Mouse (Mus musculus): ENCODE results near the gene Ppfia4.

The Ppfia4 gene

GRCm38 (mm10) chr1:134332770-134333271, at the start of gene Ppfia4:
Gene Ppfia4 (minus strand): TSS chr1:134332928.
- peak; percentile 33 for DNase-seq (ENCODE audit: low spot score)

DNA sequence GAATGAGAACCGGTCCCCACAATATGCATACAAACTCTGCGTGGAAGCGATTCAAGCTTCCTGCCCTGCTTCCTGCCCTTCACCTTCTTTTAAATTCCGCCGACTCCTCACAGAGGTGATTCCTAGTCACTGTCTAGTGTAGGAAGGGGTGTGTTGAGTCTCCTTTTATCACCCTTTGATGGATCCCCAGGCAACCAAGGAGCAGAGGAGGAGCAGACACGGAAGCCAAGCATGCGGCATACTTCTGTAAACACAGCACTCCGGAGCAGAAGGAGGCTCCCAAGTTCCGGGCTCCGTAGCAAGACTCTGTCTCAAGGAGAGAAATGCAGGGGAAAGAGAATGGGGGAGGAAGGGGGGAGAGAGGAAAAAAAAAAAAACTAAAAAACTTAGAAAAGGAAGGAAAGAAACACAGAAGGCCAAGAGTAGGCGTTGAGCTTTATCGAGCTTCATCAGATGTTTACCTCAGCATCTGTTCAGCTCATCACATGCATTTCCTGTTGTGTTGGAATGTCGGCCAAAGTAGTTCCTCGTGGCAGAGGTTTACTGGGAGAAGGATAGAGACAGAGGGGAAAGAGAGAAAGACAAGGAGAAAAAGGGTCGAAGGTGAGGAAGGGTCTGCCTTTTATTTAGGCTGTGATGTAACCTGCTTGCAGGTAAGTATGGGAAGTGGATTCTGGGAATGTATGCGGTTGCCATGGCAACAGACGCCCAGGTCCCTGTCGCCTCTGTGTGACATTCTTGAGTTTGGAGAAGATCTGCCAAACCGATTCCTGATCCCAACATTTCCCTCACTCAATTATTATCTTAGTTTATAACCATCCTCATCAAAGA, 49.3 kb upstream of the Ppfia4 start:
- no peak for DNase-seq (ENCODE audit: low spot score)

- no peak for DNase-seq (ENCODE audit: low spot score)
These were observed 48.3 kb upstream of the Ppfia4 start for GRCm38 (mm10) chr1:134381051-134381450.

- no peak for DNase-seq (ENCODE audit: low spot score)
These were observed 41.4 kb upstream of the Ppfia4 start for GRCm38 (mm10) chr1:134374124-134374523.

DNA sequence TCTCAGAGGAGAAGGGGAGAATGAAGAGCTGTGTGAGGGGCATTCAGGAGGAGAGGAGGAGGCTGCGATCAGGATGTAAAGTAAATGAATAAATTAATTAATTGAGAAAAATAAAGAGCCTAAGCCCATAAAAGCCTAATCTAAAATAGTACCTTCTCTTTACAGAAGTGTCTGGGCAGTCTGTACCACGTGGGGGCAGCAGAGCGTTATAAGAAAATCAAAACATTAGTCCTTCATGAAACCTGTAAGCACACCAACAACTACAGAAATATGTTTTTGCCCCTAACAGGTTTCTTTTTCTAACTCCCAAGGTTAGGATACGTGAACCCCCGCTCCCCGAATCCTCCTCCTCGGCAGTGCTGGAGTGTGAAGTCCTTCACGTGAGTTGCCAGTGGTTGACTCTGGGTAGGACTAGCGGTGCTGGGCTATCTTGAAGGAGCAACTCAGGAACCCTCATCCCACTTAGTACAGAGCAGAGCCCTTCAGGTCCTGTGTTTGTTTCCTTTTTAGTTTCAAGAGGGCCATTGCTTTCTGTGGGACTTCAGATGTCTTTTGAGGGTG, 36.1 kb upstream of the Ppfia4 start:
- no peak for DNase-seq (ENCODE audit: low spot score)

GRCm38 (mm10) chr1:134365491-134365890, 32.8 kb upstream of the Ppfia4 start:
- no peak for DNase-seq (ENCODE audit: low spot score)

DNA sequence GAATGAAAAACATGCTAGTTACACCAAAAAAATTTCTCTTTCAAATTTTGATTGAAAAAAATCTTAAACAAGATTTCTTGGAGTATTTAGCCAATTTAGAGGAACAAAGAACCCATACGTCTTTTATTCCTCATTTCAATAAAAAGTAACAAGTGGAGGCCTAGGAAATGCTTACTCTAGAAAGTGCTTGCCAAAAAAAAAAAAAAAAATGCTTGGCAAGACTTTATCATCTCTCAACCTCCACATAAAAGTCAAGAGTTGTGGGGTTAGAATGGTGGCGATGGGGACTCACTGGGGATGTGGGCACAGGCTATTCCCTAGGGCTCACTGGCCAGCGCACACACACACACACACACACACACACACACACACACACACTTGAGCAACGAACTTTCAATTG, 30.5 kb upstream of the Ppfia4 start:
- no peak for DNase-seq (ENCODE audit: low spot score)

- peak; percentile 95 for DNase-seq (ENCODE audit: low spot score)
These were observed 29.1 kb upstream of the Ppfia4 start, which contains the start of gene Tmem183a for GRCm38 (mm10) chr1:134361857-134362212. Gene Tmem183a (minus strand): TSS chr1:134361979.

DNA sequence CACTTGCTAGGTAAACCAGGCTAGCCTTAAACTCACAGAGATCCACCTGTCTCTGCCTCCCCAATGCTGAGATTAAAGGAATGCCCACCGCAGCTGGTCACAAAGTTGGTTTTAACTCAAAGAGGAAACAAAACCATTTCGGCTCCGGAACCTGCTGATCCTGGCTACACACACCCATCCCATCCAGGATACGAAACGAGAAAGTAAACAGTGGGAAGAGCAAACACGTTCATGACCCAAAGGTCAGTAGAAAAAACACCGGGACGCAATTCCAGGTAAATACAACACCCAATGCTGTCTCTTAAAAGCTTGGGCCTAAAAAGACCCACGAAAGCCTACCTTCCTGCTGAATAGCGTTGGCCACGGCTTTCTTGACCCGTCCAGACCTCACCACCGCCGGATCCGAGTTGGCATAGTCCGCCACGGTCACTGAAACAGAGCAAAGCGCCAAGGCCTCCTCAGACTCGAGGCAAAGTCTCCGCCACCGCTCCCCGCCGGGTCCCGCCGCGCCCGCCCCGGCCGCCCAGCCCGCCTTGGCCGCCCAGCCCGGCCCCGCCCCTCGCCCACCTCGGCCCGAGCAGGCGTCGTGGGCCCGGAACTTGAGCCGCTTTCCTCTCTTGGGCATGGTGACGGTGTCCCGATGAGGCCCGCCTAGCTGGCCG, 28.6 kb upstream of the Ppfia4 start:
- DNase-seq (ENCODE audit: low spot score), result no peak

- DNase-seq (ENCODE audit: low spot score), result no peak
These were observed 27.9 kb upstream of the Ppfia4 start for GRCm38 (mm10) chr1:134360656-134361055.

DNA sequence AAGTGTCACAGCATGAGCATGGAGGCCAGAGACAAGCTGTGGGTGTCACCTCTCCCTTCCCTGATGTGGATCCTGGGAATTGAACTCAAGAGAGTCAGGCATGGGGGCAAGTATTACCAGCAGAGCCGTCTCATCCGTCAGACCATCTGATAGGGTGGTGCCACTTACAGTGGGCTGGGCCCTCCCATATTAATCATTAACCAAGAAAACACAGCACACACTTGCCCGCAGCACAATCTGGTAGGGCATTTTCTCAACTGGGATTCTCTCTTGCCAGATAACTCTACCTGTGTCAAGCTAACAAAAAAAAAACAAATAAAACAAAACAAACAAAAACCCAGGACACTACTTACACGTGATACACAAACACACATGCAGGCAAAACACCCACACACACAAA, 24.7 kb upstream of the Ppfia4 start:
- no peak for DNase-seq (ENCODE audit: low spot score)

DNA sequence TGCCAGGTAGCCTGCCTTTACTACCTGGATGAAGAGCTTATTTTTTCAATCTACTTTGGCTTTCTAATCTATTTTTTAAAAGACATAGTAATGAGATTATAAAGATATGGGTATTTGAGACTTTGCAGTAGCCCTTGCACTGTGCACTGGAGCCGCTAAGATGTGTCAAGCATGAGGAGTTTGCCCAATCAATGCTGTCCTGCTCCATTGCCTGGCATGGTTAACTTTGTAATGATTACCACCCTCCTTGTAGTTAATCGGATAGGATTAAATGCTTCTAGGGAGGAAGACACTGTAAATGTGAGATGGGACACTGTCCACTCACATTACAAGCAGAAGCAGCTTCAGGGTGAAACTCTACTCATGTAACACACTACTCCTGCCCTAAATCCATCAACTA, 20.6 kb upstream of the Ppfia4 start:
- DNase-seq (ENCODE audit: low spot score), result no peak

DNA sequence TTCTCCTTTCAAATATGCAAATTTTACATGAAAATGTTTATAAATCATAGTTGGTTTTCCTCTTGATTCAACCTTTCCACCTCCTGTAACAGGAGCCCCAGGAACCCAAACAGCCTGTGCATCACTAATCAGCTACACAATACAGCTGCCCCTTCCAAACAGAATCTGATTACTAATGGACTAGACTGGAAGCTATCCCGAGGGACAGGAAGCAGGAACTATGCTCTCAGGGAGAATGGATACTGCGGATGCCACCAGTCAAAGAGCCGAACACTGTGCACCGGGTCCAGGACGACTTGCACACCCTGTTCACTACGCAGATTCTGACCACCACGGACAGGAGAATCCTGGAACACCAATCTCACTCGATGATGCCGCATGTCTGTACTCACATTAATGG, 15.1 kb upstream of the Ppfia4 start:
- DNase-seq (ENCODE audit: low spot score), result no peak

GRCm38 (mm10) chr1:134345075-134345474, 12.3 kb upstream of the Ppfia4 start:
- no peak for DNase-seq (ENCODE audit: low spot score)

DNA sequence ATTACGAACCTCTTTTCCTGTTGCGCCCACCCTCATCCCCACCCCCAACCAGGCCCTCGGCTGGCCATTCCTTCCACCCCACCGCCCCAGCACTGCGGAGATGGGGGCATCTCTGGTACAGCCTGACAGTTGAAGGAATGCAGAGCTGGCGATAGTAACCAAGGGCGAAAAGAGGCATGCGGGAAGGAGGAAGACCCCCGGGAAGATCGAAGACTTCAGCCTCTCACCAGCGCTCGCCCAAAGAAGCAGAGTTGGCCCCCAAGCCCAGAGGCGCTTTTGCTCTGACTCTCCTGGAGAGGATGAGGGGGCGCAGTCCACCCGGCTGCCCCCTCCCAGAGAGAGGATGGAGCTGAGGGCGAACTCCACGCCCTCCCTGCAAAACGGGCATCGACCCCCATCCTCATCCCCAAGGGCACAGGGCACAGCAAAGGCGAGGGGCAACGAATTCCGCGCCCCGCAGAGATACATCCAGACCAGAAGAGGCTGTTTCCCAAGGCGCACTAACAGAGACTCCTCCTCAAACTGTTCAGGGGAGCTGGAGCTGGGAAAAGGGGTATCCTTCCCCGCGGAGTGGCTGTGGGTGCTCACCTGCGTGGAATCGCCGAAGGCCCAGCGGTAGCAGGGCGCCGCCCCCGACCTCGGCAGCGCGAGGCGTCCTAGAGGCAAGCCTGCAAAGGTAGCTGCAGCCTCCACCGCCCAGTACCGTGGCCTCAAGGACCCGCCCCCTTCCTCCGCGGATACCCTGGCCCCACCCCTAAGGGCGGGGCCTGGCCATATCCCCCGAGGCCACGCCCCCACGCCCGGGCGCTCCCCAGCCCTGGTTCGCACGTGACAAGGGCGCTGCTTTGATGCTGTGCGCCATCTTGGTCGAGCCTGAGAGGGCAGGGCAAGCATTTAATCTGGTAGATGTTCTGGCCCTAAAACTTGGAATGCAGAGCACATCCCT, 11.6 kb upstream of the Ppfia4 start:
- DNase-seq (ENCODE audit: low spot score), result peak; percentile 63

- no peak for DNase-seq (ENCODE audit: low spot score)
These were observed 10.8 kb upstream of the Ppfia4 start for GRCm38 (mm10) chr1:134343567-134343966.

- DNase-seq (ENCODE audit: low spot score), result no peak
These were observed 10.1 kb upstream of the Ppfia4 start for GRCm38 (mm10) chr1:134342781-134343310.

DNA sequence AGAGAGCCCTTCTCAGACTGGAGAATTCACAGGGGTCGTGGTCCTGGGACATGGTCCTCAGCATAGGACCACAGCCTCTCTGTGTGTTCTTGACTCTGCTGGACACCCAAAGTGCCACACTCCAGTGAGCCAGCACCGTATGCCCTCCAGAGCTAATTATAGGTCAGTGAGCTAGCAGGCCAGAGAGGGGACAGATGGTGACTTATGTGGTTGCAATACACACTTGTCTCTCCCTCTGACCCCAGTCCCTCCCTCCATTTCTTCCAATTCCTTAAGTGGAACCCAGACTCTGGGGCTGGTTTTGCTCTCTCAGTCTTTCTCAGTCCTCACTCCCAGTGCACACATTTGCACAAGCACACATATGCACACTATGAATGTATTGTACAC, 9.5 kb upstream of the Ppfia4 start:
- DNase-seq (ENCODE audit: low spot score), result no peak

- no peak for DNase-seq (ENCODE audit: low spot score)
These were observed 9.0 kb upstream of the Ppfia4 start for GRCm38 (mm10) chr1:134341641-134342277.

DNA sequence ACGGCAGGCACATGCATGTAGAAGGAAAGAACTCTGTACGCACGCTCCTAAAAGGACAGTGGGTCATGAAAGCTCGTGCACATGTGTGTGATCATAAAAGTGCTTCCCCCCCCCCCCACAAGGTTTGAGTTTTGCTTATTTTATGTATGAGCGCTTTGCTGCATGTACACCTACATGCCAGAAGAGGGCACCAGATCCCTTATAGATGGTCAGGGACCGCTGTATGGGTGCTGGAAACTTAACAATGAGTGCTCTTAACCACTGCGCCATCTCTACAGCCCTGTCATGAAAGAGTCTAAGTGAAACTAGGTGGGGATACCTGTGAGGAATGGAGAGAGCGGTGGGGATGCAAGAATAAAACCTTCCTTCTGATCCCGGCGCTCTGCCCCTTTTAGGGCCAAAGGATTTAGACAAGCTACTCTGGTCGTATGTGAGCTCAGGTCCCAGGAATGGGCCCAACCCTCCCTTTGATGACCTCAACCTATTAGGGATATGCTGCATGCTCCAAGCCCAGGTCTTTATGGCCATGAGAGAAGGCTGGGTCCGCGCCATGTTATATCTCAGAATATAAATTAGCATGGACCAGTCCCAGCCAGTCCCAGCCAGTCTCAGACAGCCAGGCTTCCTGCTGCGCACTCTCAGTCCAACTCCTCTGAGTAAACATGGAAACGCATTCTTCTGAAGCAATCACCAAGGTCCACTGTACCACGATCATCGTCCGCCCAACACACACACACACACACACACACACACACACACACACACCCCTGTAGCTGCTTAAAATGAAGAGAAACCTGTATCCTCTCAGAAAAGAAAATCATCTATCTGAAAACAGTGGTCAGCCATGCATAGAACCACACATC, 7.3 kb upstream of the Ppfia4 start:
- no peak for DNase-seq (ENCODE audit: low spot score)
